In the genomic region with DNA sequence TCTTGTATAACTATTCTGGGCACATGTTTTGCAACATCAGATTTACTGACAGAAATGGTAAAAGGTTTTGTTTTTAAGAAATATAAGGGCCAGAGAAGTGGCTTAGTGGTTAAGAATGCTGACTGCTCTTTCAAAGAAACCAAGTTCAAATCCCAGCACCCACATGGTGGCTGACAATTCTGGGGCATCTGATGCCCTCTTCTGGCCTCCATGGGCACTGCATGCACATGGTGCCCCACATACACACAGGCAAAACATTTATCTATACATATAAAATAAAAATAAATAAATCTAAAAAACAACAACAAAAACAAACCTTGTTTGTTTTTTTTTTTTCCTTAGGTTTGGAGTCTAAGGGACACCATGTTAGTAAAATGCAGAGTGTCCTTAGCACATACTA, we compare ENCODE assay signal across 8 mouse cellular contexts. TPM values are rescaled to one million over a fixed set of nuclear protein-coding genes. Genes with fewer than 3 reads are reported as not detected.
A peak's percentile ranks its signal among the peaks of the same experiment; 100 is the strongest.
DNase-seq lines count a peak whose midpoint lies in the region; ATAC-seq and TF ChIP-seq lines count a peak whose summit lies in the region.

No protein-coding gene starts in this region.

- peak; percentile 70 for TF ChIP-seq CTCF in intestine, postnatal 0 days (IDR thresholded peaks at IDR 0.05; ENCODE audit: low read depth)
- peak; percentile 62 for TF ChIP-seq CTCF in ES-Bruce4 (IDR thresholded peaks at IDR 0.05; ENCODE audit: low read depth, low read length)

- no peaks in the 10 kb centered on the region for H3K27me3 ChIP-seq in intestine, postnatal 0 days (replicated peaks; ENCODE audit: control insufficient read depth, insufficient read depth, low read length)
- H3K27me3 ChIP-seq in intestine, embryonic 16.5 days (replicated peaks; ENCODE audit: control insufficient read depth, insufficient read depth, low read length): no peaks in the 10 kb centered on the region
- no peaks in the 10 kb centered on the region for H3K27me3 ChIP-seq in ES-Bruce4 (ENCODE audit: control insufficient read depth, insufficient read depth, low read length, poor library complexity, severe bottlenecking)
- no peaks in the 10 kb centered on the region for H3K27me3 ChIP-seq in liver, embryonic 13.5 days
- no peaks in the 10 kb centered on the region for H3K27me3 ChIP-seq in forebrain, embryonic 12.5 days

- TF ChIP-seq POLR2A in ES-Bruce4 (IDR thresholded peaks at IDR 0.05; ENCODE audit: insufficient read depth, low read length): no peak

- TF ChIP-seq EP300 in ES-Bruce4 (IDR thresholded peaks at IDR 0.05; ENCODE audit: insufficient read depth, low read depth, low read length): no peak

- no peaks in the 10 kb centered on the region for H3K9me3 ChIP-seq in intestine, postnatal 0 days (ENCODE audit: control insufficient read depth)
- no peaks in the 10 kb centered on the region; the same call in 1 of the 2 replicates for H3K9me3 ChIP-seq in intestine, embryonic 16.5 days (ENCODE audit: control insufficient read depth, low read length)
- no peaks in the 10 kb centered on the region for H3K9me3 ChIP-seq in ES-Bruce4 (replicated peaks; ENCODE audit: control insufficient read depth, insufficient read depth, low read length, poor library complexity, severe bottlenecking)
- H3K9me3 ChIP-seq in liver, embryonic 13.5 days (replicated peaks): no peaks in the 10 kb centered on the region
- H3K9me3 ChIP-seq in forebrain, embryonic 12.5 days: no peaks in the 10 kb centered on the region

- H3K4me3 ChIP-seq in intestine, postnatal 0 days (ENCODE audit: low read depth, low read length): no peak overlapping the region
- H3K4me3 ChIP-seq in intestine, embryonic 16.5 days (ENCODE audit: low read length): no peak overlapping the region
- no peak overlapping the region for H3K4me3 ChIP-seq in ES-Bruce4 (ENCODE audit: low read depth, low read length)
- H3K4me3 ChIP-seq in liver, embryonic 13.5 days (replicated peaks): no peak overlapping the region
- H3K4me3 ChIP-seq in forebrain, embryonic 12.5 days (replicated peaks): no peak overlapping the region

- H3K36me3 ChIP-seq in intestine, postnatal 0 days (ENCODE audit: control insufficient read depth, insufficient read depth): no peaks in the 10 kb centered on the region
- 0 out of 2 replicates have a peak, but pooled peaks cover 3% of the 10 kb centered on the region for H3K36me3 ChIP-seq in intestine, embryonic 16.5 days (ENCODE audit: control insufficient read depth, insufficient read depth, low read length)
- H3K36me3 ChIP-seq in ES-Bruce4 (ENCODE audit: control insufficient read depth, insufficient read depth, low read length, poor library complexity, severe bottlenecking): no peaks in the 10 kb centered on the region; the same call in 1 of the 2 replicates
- peaks cover 28% of the 10 kb centered on the region for H3K36me3 ChIP-seq in liver, embryonic 13.5 days
- H3K36me3 ChIP-seq in forebrain, embryonic 12.5 days (replicated peaks): peaks cover 61% of the 10 kb centered on the region

- peak; percentile 25 for DNase-seq in 416B (ENCODE audit: low read depth)
- DNase-seq in liver, embryonic 13.5 days: peak; percentile 4
- DNase-seq in urinary bladder, adult 2 months (ENCODE audit: low spot score): no peak

- no peak overlapping the region for H3K27ac ChIP-seq in intestine, postnatal 0 days (ENCODE audit: low read depth, low read length)
- H3K27ac ChIP-seq in intestine, embryonic 16.5 days (ENCODE audit: low read length): no peak overlapping the region
- H3K27ac ChIP-seq in ES-Bruce4 (ENCODE audit: insufficient read depth, low read length): no peak overlapping the region
- no peak overlapping the region for H3K27ac ChIP-seq in liver, embryonic 13.5 days
- no peak overlapping the region for H3K27ac ChIP-seq in forebrain, embryonic 12.5 days

- no peak for ATAC-seq in intestine, postnatal 0 days
- ATAC-seq in intestine, embryonic 16.5 days: no peak
- ATAC-seq in liver, embryonic 13.5 days (ENCODE audit: low read depth): no peak
- no peak for ATAC-seq in cerebellum, adult (ENCODE audit: insufficient number of reproducible peaks, low FRiP score, low TSS enrichment)
- no peak for ATAC-seq in forebrain, embryonic 12.5 days (ENCODE audit: low FRiP score)

- H3K4me2 ChIP-seq in intestine, postnatal 0 days (replicated peaks; ENCODE audit: low read depth): no peak overlapping the region
- no peak overlapping the region for H3K4me2 ChIP-seq in intestine, embryonic 16.5 days (ENCODE audit: low read depth, low read length)
- no peak overlapping the region for H3K4me2 ChIP-seq in liver, embryonic 13.5 days
- H3K4me2 ChIP-seq in forebrain, embryonic 12.5 days: no peak overlapping the region

- no peaks in the 10 kb centered on the region for H3K4me1 ChIP-seq in intestine, postnatal 0 days (replicated peaks; ENCODE audit: control insufficient read depth, insufficient read depth, low read length)
- H3K4me1 ChIP-seq in intestine, embryonic 16.5 days (ENCODE audit: control insufficient read depth, insufficient read depth, low read length): 0 out of 2 replicates have a peak, but pooled peaks cover 2% of the 10 kb centered on the region
- no peaks in the 10 kb centered on the region for H3K4me1 ChIP-seq in ES-Bruce4 (ENCODE audit: control insufficient read depth, insufficient read depth, low read length)
- H3K4me1 ChIP-seq in liver, embryonic 13.5 days (replicated peaks): 0 out of 2 replicates have a peak, but pooled peaks cover 3% of the 10 kb centered on the region
- H3K4me1 ChIP-seq in forebrain, embryonic 12.5 days: peaks cover 4% of the 10 kb centered on the region; the same call in 1 of the 2 replicates

- H3K9ac ChIP-seq in intestine, postnatal 0 days (ENCODE audit: low read depth, low read length): no peak overlapping the region
- H3K9ac ChIP-seq in intestine, embryonic 16.5 days (ENCODE audit: low read depth, low read length): no peak overlapping the region
- H3K9ac ChIP-seq in ES-Bruce4 (ENCODE audit: low read depth, poor library complexity, severe bottlenecking): no peak overlapping the region
- no peak overlapping the region for H3K9ac ChIP-seq in liver, embryonic 13.5 days
- no peak overlapping the region for H3K9ac ChIP-seq in forebrain, embryonic 12.5 days

RNA-seq across cellular contexts. Expression of a gene that starts 32.8 kb away (rescaled TPM):
- polyA plus RNA-seq in intestine, postnatal 0 days (2015; fragmentation: Nextera tagmentation; extraction: Ambion mirVana): 16.7 and 16.8 TPM in 2 replicates
- 49.5 and 50.1 TPM in 2 replicates for polyA plus RNA-seq in intestine, embryonic 16.5 days (2015; fragmentation: Nextera tagmentation; extraction: Ambion mirVana)
- 157 and 172 TPM in 2 replicates for polyA plus RNA-seq in ES-Bruce4 (2011; ENCODE audit: insufficient read depth, insufficient read length, low read depth, missing spikeins)
- polyA plus RNA-seq in liver, embryonic 13.5 days (2015; fragmentation: Nextera tagmentation; extraction: Ambion mirVana): 18.5 and 21.5 TPM in 2 replicates
- polyA plus RNA-seq in urinary bladder, adult 2 months (2012; rRNA removed): 66.5 and 73.5 TPM in 2 replicates
- polyA plus RNA-seq in forebrain, embryonic 12.5 days (2016; fragmentation: Nextera tagmentation; extraction: Ambion mirVana): 174 and 185 TPM in 2 replicates
